Mouse (Mus musculus) embryo, embryonic 11 days (tissue): Measurements from ENCODE around the gene Prl2c2.
"Not testable (repeated sequence)": the region's sequence is repeated elsewhere in the genome, so short reads cannot be mapped to it uniquely, and the experiment has no call there.

Experiments used
- DNase-seq: peaks from one replicate; pipeline ENCODE4 v3.0.0-alpha.2; 2015

Gene Prl2c2

DNA sequence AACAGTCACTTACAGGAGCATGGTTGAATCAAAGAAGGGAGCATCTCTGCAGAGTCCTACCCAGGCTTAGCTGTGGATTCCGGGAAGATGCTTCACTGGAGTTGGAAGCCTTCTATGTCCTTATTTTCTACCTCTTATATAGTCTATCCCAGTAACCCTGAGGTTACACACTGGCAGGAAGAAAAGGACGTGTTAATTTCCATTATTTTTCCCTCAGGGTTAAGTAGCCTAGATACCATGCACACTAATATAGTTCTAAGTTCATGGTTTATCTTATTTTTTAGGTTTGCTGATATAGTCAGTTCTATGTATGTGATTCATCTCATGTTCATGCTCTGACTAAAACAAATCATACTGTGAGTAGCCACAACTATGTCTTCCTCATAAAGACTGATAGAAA lies at the start of gene Prl2c2:
Gene Prl2c2 (minus strand): TSS at position 101 of the 400 bp plus-strand sequence.
- not testable (repeated sequence) for DNase-seq

DNA sequence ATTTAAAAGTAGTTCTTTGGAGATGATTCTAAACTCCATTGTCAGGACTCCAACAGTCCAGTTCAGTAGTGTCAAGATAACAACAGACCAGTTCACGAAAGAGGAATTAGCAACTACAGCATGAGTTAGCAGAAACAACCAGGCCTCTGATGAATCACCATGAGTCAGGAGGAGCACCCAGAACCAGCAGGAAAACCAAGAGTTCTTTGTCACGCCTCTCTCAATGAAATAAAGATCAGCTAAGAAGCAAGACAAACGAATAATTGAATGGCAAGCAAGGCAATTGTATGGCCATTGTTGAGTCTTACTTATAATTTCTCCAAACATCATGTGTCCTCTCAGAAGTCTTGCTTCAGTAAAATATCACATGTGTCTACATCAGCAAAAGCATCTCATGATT lies 20.7 kb upstream of the Prl2c2 start:
- DNase-seq = not testable (repeated sequence)

DNA sequence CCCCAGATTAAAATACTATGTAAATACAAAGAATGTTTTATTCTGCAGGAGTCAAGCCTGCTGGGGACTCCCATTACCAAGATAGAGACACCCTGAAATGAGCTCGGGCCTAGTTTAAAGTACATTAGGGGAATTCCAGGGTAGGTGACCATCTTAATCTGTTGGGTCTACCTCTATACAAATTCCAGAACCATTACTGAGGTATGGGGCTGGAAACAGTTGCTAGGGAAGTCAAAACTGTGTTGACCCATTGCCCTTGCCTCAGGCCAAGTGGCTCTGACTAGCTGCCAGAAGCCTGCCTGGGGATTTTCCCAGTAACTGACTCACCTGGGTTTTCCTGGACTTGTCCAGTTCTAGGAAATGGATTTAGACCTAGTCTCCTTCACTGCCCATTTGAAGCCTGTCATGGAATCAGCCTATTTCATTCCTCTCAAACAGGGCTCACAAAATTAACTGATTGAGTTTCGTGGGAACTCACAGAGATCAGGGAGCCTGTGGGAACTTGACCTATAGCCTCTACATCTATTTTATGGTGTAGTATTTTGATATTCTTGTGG lies 8.9 kb upstream of the Prl2c2 start:
- DNase-seq = not testable (repeated sequence)
